13 mouse cellular contexts compared by ENCODE assay signal in genomic region chr14:17684881-17685280, GRCm38 (mm10). TPM values are rescaled to one million over a fixed set of nuclear protein-coding genes. Genes with fewer than 3 reads are reported as not detected.
"Had no signal": no experiment of that assay in that cellular context is flagged by ENCODE, and none has a peak within 500 bp of the region (broad histone marks: within the 10 kb centered on the region; RNA-seq: fewer than 3 reads in every experiment).

No protein-coding gene starts in this region.

- H3K36me3 ChIP-seq: limb, embryonic 15.5 days; midbrain, embryonic 15.5 days; neural tube, embryonic 12.5 days had no signal

- H3K27me3 ChIP-seq: limb, embryonic 15.5 days; midbrain, embryonic 15.5 days; neural tube, embryonic 12.5 days had no signal

- H3K4me1 ChIP-seq: limb, embryonic 15.5 days; midbrain, embryonic 15.5 days; neural tube, embryonic 12.5 days had no signal

- H3K9ac ChIP-seq: hindbrain, embryonic 14.5 days; limb, embryonic 15.5 days; midbrain, embryonic 15.5 days; neural tube, embryonic 12.5 days had no signal

- ATAC-seq: midbrain, embryonic 15.5 days had no signal

- H3K9me3 ChIP-seq: limb, embryonic 15.5 days; midbrain, embryonic 15.5 days; neural tube, embryonic 12.5 days had no signal

- H3K4me2 ChIP-seq: hindbrain, embryonic 14.5 days; limb, embryonic 15.5 days; midbrain, embryonic 11.5 days; midbrain, embryonic 15.5 days; neural tube, embryonic 12.5 days had no signal

- H3K27ac ChIP-seq: hindbrain, embryonic 14.5 days; limb, embryonic 15.5 days; midbrain, embryonic 15.5 days; neural tube, embryonic 12.5 days had no signal

- H3K4me3 ChIP-seq: limb, embryonic 15.5 days; midbrain, embryonic 15.5 days; neural tube, embryonic 12.5 days had no signal

- DNase-seq: layer of hippocampus, adult 9-11 months; layer of hippocampus, postnatal 36 days; retina, postnatal 1 day; right cerebral cortex, postnatal 4 days; spleen, adult 18-20 months; thymus, adult 18-20 months; thymus, postnatal 14 days had no signal

RNA-seq across cellular contexts. Expression of gene Thrb, which starts 24.8 kb away (rescaled TPM):
- total RNA-seq: monocyte, adult 5-6 weeks had no signal
